Mouse (Mus musculus) cerebellum, postnatal 14 days (tissue): ENCODE measurements around the gene D17Wsu92e.

Source experiments
- DNase-seq, 2 experiments: peaks; one replicate each; pipeline ENCODE4 v3.0.0; 2021; ENCODE audit warnings: mixed read lengths in 2 of 2

The D17Wsu92e gene

DNA sequence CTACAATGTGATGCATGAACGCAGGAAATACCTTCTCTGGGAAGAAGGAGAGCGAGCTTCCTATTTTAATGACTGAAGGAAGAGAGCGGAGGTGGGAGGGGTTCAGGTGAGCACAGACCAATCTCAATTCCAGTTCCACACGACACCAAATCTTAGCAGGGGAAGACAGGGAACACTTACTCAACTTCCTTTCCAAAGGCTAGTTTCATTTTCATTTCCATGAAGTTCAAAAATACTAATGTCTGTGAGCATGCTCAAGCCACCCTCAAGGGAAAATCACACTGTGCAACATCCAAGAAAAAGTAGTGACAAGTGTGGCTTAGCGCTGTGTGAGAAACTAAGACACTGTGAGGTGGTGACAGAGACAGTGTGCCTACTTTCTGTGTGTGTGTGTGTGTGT, 30.4 kb downstream of the D17Wsu92e start:
- no peak for DNase-seq

DNA sequence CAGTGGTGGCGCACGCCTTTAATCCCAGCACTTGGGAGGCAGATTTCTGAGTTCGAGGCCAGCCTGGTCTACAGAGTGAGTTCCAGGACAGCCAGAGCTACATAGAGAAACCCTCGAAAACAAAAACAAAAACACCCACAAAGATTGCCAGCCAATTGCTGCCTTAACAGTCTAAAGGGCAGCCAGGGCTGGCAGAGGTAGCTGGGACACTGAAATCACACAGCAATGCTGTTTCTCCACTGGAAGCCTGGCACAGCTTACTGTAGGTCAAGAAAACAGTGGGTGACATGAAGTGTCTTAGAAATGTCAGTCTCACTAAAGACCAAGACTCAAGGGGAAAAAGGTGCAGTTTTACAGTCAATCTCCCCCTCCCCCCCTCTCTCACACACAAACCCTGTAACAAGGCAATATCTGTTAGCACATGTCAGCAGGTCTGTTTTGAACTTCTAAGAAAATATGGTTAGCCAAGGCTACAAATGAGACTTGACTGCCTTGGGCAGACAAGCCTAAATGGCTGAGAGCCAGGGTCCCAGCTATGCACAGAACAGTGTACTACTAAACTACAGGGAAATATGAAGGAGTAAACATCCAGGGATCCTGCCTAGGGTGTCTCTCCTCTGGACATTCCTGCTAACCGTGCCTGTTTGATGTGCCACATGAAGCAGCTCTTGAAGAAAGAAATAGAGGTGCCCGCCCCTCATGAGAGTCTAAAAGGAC, 31.8 kb downstream of the D17Wsu92e start:
- no peak for DNase-seq

DNA sequence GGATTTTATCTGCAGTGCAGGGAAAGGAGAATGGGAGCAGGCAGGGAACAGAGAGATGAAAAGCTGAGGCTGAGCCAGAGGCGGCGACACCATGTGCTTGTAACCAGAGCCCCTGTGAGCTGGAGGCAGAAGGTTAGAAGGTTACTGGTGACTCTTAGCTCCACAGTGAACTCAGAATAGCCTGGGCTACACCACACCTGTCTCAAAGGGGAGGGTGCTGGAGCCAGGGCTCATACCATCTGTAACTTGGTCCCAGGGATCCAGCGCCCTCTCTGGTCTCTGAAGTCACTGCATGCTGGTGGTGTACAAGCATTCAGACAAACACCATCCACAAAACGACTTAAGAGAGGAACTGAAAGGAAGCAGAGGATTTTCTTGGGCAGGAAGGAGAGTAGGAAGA, 36.9 kb downstream of the D17Wsu92e start:
- no peak for DNase-seq

DNA sequence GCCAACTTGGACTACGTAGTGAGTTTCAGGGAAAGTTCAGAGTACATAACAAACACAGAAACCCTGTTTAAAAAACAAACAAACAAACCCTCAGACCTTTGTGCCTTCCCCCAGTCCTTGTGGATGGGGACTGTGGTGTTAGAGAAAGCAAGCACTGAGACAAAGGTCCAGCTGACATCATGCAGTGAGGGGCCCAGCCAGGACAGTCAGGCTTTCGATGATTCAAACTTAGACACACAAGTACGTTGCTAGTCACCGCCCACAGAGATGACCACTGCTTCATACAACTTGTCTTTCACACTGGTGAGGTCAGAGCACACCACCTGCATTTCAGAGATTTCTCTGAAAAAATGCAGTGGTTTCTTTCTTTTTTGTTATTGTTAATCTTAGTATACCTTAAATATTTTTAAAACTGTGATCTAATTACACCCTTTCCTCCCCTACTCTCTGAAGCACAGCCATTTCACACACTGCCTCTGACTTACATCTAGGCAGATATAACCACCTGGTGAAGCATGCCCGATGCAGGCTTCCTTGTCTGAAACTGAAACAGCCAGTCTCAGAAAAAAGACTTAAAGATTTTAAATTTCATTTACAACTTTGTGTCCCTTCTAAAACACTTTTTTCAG, 39.3 kb downstream of the D17Wsu92e start:
- no peak for DNase-seq

DNA sequence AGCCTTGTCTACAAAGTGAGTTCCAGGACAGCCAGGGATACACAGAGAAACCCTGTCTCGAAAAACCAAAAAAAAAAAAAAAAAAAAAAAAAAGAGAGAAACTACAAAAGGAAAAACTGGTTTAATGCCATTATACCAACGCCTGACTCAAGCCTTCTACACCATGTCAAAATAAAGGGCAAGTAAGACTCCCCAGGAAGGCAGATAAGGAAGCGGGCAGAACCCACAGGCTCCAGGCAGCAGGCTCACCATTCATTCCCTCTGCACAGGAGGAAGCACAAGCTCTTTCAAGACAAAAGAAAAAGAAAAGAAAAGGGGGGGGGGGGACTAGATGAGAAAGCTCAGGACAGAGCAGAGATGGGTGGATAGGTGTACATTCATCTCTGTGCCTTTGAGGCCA, 40.7 kb downstream of the D17Wsu92e start:
- DNase-seq: no peak

DNA sequence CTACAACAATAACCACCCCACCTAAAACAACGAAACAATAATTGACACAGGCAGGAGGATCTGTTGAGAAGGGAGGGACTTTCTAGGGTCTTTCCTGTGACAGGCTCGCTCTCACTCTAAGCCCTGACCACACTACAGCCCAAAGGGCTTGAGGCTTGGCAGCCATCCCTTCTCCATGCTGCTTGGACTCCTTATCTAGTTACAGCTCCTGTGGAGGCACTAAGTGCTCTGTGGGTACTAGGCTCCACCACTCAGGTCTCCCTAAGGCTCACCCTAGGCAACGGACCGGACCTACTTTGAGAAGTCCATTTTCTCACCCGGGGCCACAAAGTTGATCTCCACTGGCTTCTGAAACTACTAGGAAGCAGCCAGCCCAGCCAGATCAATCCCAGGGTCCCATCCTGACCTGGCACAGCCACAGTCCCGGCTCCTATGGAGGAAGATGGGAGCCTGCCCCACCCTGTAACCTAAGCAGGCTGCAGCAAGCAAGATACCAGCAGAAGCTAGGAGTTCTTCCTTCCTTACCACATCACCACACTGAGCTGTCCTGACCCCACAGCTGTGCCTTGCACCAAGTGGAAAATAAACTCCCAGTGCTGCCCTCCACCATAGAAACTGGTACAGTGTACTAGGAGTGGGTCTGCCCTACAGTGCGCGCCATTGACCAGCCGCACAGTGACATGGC, 41.6 kb downstream of the D17Wsu92e start:
- DNase-seq: no peak

DNA sequence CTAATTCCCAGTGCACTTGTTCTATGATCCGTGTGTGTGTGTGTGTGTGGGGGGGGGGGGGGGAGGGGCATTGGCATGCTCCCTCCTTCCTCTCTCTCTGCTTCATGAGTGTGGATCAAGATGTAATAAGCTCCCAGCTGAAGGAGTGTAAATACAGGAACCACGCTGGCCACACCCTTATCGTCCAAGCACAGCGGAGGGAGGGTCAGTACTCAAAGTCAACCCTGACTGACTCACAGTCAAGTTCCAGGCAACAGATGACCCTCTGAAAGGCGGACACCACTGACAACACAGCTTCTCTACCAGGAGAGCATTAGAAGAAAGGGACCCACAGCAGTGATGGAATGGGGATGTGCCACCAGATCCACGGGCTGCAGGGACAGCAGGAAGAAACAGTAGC, 42.6 kb downstream of the D17Wsu92e start:
- no peak for DNase-seq

DNA sequence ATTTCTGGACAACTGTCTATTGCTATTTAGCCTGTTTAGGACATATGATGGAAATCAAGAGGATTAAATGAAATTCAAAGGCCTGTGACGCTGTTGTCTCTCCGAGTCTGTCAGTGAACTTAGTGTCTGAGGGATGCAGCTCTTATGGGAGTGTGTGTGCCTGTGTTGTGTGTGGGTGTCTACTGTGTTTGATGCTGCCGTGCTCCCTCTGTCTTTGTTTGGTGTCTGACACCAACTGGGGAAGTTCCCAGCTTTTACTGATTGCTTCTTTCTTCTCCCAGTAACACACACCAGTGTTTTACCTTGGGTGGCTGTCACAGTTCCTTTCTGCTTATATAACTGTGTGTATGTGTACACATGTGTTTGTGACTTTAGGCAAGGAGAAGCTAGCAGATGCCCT, 46.2 kb downstream of the D17Wsu92e start:
- no peak for DNase-seq

DNA sequence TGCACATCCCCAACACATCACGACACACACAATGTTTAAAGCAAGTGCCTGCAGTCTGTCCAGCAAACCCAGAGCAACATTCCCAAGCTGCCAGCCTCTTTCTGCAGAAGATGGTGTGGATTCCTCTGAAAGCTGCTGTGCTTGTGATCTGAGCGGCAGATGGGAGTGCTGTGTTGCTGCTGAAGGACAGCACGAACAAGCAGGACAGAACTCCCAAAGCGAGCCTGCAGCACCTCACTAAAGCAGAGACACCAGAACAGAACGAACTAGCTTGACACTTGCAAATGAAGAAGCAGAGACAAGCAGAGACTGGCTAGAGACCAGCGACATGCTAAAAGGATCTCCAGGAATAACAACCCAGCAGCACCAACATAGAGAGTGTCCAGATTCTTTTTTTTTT, 48.8 kb downstream of the D17Wsu92e start:
- DNase-seq: no peak

DNA sequence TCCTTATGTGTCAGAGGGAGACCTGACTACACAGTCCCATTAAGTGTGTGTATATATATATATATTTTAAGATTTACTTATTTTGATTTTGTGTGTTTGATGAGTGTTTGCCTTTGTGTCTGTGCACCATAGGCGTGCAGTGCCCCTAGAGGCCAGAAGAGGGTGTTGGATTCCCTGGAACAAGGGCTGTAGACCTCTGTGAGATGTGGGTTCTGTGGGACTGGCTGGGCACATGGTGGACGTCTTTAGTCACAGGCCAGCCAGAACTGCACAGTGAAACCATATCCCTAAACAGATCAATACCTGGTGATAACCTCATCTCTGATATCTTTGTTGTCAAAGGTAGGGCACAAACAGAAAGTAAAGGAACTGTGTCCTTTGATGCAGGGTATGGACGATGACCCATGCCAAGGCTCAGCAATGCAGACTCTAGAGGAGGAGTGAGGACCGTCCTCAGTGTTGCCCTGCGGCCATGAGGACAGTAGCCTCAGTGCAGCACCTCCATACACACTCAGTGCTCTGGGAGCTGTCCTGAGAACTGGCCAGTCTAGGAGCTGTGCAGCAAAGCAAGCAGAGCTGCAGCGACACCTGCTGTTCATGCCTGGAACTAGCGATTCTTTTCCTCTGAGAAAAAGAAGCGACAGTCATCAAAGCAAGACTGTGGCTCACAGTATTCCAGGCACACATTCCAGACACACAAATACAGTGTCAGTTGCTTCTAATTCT, 51.5 kb downstream of the D17Wsu92e start:
- DNase-seq: peak; percentile 94 to 96

DNA sequence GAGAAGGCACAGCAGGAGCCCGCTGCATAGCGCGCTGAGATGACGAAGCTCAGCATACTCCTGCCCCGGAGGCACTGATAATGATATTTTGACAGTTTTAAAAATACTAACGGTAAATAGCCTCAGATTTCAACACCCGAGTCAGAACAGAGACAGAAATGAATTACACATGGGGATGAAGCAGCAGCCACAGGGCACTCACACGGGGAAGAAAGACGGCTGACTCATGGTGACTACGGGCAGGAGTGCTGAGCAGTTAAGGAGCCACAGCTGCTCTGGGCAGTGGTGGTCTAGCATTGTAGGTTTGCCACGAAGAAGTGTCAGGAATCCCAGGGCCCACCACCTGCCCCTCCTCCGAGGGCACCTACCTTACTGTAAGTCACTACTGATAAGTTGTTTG, 52.9 kb downstream of the D17Wsu92e start:
- DNase-seq: no peak

DNA sequence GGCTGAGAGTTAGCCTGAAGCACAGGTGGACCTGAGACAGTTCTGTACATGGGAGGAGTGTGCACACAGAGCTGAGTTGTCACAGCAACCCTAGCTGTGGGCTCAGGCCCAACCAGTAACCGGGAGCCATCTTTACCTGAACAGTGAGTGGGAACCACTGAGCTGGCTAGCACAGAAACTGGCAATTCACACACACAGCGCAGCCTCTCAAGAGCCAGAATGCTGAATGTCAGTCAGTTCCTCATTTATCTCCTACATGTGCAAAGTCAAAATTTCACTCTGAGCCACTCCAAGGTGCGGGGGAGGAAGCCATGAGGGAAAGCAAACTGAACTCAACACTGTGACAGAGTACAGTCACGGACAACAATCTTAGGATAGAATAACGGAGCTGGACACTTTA, 53.3 kb downstream of the D17Wsu92e start:
- DNase-seq: no peak

DNA sequence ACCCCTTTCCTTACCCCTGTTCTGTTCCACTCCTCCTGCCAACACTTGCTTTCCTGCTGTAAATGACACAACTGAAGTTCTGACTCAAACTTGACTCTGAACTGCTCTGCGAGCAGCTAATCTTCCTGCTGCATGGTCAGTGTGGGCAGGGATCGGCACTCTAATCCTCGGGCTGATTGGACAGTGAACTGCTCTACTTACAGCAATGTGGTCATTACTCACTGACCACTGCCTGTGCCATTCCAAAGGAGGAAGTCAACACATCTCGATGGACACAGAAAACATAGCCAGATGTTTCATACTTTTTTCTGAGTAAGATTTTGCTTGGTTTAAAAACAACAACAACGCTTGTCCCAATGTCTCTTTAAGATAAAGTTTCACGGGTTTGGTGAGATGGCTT, 55.4 kb downstream of the D17Wsu92e start:
- no peak for DNase-seq

DNA sequence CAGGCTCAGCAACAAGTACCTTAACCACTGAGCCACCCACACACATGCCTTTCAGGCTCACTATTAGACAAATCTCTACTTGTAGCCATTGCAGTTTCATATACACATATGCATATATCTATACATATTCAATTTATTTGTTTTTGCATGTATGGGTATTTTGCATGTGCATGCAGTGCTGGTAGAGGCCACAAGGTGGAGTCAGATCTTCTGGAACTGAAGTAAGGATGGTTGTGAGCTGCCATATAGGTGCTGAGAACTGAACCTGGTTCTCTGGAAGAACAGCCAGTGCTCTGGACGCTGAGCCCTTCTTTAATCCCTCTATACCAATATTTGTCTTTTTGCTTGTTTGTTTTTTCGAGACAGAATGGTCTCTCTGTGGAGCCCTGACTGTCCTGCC, 56.0 kb downstream of the D17Wsu92e start:
- DNase-seq: no peak

DNA sequence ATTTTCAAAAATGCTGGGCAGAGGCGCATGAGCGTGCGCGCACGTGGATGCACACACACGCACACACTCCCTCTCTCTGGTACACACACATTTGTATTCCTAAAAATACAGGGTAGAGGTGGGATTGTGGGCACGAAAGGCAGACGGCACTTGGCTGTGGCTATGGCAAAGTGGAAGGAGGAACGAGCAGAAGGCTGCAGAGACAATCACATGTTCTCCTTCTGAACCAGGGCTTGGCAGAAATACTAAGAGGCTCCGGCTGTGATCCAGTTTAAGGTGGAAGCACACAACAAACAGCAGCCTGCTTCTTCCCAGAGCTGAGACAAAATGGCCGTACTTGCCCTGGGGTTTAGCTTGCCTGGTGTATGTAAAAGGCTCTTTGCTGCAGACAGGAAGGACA, 57.6 kb downstream of the D17Wsu92e start:
- no peak for DNase-seq

DNA sequence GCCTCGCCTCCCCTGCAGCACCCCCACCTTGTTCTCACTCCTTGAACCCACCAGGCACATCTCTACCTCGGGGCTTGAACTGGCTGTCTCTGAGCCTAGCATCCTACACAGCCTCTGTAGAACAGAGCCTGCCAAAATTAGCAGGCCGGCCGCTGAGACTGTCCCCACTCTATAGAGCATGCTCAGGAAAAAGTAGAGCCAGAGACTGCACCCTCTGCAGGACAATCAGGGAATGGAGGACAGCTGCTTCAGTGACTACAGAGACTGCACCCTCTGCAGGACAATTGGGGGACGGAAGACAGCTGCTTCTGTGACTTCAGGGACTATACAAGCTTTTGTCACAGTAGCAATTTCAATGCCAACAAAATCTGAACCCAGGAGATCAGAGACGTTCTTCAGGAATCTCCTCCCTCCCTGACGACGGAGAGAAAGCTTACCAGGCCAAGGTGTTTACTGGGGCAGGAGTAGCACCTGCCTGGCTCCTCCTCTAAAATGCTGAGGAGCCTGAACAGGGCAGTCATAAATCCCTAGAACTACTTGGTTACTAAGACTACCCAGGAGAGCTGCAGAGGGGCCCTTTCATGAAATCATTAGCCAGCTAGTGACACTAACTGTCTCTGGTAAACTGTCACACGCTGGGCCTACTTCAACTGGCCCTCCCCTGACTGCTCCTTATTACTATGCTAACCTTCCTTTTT, 58.7 kb downstream of the D17Wsu92e start:
- peak; percentile 93 to 96 for DNase-seq

DNA sequence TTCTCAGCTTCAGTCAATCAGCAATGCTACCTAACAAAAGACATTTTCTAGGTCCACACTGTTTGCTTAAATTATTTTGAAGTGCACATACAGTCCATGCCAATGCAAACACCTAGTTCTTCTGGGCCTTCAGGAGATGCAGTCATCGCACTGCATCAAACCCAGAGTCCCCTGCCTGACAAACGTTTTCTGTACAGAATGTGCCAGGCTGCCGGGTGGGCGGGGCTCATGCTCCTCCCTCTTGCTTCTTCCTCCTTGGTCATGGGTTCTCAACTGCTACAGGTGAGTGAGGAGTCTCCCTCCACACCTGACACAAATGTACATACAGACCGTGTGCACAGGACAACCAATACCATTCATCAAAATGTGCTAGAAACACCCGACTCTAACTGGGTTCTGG, 60.3 kb downstream of the D17Wsu92e start:
- no peak for DNase-seq

DNA sequence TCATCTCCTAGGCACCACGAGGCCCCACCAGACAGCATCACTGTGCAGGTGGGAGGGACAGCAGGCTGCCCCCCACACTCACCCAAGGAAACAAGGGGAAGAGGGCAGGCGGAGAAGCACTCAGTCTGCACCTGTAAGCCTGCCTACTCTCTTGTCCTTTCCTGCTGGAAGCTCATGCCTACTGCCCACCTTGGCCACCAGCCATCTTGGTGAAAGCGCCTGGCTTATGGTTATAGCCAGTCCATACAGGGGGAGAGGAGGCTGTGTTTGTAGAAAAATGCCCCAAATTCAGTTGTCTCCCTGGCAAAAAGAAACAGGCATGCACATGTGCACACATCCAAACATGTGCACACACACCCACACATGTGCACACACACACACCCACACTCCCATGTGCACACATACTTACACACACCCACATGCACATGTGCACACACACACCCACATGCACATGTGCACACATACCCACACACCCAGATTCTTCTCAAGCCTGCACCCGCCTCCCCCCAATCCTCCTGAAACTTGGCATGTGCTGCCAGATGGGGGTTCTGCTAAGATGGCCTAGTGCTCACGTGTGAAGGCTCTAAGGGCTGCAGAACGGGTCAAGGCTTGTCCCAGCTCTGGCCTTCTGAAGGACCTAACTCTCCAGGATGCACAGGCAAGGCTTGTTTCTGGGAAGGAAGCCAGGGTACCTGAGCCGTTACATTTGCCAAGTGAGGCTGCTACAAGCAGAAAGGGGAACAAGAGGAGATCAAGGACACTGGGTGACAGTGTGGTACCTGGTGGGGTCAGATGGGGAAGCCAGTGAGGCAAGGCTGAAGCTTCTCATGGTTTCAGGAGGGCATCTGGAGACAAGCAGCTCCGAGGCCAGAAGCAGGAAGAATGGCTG, 68.9 kb downstream of the D17Wsu92e start:
- DNase-seq: peak; percentile 63 to 69

DNA sequence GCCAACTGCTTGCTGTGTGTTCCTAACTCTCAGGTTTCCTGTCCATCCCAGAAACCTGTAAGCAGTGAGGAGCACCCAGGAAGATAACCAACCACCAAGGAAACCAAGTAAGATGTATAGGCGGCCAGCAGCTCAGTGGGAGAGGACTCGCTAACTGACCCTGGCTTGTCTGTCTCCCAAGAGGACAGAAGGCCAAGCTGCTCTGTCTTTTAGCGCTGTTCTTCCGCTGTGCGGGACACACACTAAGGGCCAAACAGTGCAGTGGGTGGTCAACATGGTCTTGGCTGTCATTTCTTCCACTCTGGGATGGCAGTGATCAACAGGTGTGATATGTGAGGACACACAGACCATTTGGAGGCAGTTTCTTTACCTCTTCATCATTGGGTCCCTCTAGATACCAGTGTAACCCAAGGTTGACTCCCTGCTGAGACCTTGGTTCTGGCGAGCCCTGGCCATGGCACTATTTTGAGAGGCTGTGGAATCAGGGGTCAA, 70.0 kb downstream of the D17Wsu92e start:
- DNase-seq: peak in 1 of 2 experiments; percentile 56

DNA sequence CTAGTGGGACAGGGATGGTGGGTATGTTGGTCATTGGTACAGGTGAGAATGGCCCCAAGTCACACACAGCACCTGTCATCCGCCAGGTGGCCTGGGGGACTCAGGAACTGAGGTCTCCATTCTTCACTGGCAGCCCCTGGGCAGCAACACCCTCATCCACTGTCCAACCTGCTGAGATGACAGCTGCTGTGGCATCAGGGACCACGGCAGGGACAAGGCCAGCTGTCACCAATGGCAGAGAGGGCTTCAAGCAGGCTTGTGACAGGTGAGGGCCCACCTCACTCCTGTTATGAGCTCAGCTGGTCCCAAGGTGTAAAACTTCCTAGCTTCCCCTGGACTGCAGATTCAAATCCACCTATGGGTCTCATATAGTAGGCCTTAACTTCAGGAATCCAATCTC, 72.3 kb downstream of the D17Wsu92e start:
- no peak for DNase-seq

DNA sequence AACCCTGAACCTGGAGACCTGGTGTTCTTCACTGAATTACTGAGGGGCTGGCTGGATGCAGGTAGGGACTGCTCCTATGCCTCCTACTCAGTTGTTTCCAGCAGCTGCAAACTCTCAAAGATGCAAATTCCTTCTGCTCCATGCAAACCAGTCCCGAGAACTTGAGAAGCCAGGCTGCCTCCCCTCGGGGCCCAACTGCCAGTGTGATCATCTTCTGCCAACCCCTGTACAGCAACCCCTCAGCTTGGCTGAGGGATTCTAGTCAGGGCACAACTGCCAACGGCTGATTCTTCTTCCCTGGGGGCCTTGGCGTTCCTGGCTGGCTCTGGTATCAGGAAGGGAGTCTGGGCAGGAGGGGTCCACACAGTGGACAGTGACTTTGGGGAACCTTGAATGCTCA, 74.0 kb downstream of the D17Wsu92e start:
- DNase-seq: no peak

DNA sequence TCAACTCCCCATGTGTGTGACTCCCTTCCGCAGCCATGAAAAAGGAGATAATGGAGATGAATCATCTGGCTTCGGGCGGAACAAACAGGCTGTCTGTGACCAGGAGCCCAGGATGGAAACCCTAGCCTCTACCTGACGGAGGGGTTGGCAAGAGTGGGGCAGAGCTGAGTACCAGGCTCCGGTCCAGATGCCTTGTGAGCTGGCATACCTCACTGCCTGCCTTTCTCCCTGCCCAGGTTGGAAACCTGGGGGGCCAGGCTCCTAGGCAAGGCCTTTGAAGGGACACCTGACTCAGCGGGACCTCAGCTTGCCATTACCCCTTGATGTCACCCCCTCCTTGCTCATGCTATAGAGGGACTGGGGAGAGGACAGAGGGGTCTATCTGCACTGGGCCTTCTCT, 79.5 kb downstream of the D17Wsu92e start:
- DNase-seq: peak; percentile 54 to 66
